Mouse (Mus musculus) monocyte, adult 5-6 weeks (primary cell): ENCODE data around the gene Zic4. TPM values are rescaled to one million over a fixed set of nuclear protein-coding genes. Genes with fewer than 3 reads are reported as not detected.

Experiments used
- ATAC-seq: fragments of 153-309, 156-312 bp; replicated peaks from 2 replicates; pipeline ENCODE4 v1.8.0; 2017; ENCODE audit warnings: mild to moderate bottlenecking; ENCODE audit not compliant: low TSS enrichment, insufficient number of reproducible peaks, severe bottlenecking, poor library complexity, low FRiP score
- total RNA-seq: library from RNA; stranded (forward); fragments of 200-1000, 200-491, 200-594 nt; gene quantifications from 3 replicates; pipeline ENCODE4 v1.2.3, GENCODE M21; 2017

Gene Zic4
- total RNA-seq, 1 experiment from 2014 or later = not detected

DNA sequence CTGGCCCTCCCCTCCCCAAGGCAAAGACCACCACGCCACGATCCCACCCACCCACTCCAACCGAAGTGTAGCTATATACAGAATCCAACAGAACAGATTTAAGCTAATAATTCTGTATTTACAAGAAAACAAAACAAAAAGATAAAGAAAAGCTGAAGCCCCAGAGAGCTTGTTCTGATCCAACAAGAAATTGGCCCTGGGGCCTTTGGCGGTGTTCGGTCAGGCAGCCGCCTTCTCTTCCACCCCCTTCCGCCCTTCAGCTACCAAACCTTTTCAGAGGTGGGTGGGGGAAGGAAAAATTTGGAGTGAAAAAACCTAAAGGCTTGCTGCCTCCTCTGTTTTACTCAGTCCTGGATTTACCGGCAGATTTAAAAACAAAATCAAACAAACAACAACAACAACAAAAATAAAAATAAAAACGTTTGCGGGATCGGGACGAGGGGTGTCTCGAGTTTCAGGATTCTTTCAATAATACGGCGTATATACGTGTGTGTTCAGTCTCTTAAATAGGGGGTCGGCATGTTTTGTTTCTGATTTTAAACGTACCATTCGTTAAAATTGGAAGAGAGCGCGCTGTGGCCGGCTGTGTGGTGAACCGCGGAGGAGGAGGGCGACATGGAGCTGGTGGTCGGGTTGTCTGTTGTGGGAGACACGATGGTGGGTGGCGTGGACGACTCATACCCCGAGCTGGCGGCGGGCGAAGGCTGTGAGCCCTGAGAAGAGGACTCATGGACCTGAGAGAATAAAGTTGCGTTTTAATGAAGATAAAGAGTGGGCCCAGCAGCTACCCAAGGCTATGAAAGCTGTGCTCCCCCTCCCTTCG, 969 bp upstream of the Zic4 start:
- no peak for ATAC-seq

DNA sequence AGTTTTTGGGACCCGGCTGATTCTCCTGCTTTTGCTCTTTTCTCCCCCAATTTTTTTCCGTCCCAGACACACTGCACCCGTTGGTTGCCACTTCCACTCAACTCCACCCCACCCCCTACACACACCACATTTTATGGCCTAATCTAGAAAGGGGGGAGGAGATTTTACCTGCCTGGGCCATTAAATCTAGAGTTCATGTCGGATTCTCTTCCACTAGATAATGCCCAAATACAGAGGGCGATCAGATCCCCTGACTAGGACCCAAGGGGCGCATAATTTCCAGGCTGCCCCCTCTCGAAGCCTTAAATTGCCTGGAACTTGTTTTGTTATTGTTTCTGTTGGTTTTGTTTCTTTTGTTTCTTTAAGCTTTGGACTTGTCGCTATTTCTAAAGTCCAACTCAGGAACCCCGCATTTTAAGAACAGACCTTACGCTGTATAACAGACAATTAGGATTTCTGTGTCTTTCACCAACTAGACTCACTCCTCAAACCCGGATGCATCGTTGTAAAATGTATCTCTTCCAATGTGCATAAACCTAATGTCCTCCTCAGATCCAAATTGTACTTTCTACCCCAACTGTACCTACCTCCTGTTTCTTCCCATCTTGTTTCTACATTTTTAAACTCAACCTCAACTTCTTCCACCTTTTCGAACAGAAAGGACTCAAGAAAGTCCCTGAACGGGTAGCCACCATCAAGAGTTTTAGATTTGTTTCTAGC, 958 bp downstream of the Zic4 start:
- no peak for ATAC-seq

DNA sequence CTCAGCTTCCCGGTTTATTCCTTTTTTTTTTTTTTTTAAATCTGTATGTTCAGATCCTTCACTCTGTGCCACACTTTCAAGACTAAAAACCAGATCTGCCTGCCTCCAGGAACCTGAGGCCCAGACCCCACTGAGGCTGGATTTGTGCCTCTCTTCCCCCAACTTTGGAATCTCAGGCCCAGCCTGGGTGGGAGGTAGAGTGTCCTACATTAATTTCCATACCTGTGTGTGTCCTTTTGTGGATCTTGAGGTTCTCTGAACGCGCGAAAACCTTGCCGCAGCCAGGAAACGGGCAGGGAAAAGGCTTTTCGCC, 1.6 kb downstream of the Zic4 start:
- no peak for ATAC-seq

DNA sequence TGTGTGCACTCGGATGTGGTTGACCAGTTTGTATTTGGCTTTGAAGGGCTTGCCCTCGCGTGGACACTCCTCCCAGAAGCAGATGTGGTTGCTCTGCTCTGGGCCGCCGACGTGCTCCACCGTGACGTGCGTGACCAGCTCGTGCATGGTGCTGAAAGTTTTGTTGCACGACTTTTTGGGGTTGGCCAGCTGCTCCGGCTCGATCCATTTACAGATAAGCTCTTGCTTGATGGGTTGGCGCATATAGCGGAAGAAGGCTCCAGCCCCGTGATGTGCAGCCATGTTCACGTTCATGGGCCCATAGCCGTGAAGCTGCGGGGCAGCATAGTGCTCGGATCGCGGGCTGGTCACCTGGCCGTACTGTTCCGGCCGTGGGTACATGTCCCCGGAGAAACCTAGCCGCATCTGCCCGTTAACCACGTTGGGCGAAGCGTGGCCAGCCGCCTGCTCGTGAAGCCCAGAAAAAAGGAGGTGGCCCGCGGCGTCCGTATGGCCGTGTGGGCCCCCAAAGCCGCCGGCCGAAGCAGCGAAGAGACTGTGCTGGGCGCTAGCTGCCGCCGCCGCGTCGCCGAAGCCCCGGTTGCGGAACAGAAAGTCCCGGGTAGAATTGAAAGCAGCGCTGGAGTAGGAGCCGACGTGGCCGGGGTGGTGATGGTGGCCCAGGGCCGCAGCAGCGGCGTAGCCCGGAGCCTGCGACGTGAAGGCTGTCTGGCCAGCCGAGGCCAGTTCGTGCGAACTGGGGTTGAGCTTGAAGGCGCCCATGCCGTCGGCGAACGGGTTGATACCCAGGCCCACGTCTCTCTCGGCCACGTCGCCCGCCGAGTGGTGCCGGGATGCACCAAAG, 2.1 kb downstream of the Zic4 start:
- no peak; the same call in 1 of the 2 replicates for ATAC-seq

DNA sequence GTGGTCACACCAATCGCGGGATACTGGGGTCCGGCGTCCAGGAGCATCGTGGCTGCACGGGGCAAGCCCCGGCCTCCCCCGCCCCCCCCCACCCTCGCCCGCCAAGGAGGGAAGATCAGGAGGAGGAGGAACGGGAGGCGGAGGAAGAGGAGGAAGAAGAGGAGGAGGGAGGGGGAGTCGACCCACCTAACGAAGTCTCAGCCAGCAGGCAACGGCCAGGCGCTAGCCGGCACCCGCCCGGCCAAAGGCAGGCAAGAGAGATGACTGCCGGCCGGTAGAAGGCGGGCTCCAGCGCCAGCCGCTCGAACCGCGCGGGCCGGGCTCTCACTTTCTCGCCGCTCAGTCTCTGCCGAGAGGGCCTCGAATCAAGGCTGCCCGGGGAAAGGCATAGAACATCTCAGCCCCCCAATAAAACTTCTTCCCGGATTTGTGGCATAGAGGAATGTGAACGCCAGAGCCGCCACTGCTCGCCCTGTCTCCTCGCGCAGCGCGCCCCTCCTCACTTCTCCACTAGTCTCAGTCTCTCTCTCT, 2.8 kb downstream of the Zic4 start:
- ATAC-seq = no peak

DNA sequence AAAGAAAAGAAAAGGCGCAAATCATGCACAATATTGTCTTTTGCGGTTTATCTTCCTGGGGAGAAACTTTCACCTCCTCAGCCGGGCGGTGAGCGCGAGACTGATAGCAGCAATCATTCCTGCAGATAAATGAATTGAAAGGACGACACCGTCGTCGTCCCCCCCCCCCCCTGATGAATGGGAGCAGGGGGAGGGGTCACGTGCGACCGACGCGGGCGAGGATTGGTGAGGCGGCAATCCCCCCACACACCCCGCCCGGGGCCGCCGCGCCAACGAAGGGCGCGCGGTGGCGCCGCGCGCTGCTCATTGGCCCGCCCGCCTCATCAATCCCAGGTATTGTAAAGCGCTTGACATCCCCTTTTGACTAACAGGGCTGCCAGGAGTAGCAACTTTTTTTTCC, 3.5 kb downstream of the Zic4 start, which contains the start of gene Zic1:
Gene Zic1, minus strand, starts transcription at position 147 of the 400 bp plus-strand sequence.
- no peak for ATAC-seq

DNA sequence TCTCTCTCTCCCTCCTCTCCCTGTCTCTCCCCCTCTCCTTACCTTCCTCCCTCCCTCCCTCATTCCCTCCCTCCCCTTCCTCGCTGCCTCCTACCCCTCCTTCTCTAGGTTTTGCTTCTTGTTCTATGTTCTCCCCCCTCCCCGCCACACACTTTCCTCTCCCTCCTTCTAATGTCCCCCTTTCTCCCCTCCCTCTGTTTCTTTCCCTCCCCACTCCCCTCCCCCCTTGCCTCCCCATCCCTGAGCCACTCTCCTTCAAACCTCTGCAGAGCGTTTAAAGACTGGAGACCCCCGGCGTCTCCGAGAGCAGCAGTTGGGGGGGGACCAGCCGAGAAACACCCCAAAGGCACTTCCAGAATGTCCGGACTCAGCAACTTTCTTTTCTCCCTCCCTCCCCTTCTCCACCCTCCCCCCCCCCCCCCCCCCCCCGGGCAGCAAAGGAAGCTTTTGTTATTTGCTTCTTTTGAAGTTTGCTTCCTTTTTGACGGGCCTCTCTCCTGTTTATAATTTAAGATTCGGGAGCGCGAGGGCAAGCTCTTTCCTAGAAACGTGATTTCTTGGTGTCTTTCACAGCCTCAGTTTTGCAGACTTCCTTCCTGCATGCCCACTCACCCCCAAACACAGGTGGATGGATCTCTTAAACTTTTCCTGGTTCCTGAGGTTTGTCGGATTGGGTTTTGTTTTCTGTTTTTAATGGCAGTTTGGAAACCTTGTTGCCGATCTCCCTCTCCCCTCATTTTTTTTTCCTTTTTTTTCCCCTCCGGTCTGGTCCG, 4.2 kb downstream of the Zic4 start:
- ATAC-seq = no peak

DNA sequence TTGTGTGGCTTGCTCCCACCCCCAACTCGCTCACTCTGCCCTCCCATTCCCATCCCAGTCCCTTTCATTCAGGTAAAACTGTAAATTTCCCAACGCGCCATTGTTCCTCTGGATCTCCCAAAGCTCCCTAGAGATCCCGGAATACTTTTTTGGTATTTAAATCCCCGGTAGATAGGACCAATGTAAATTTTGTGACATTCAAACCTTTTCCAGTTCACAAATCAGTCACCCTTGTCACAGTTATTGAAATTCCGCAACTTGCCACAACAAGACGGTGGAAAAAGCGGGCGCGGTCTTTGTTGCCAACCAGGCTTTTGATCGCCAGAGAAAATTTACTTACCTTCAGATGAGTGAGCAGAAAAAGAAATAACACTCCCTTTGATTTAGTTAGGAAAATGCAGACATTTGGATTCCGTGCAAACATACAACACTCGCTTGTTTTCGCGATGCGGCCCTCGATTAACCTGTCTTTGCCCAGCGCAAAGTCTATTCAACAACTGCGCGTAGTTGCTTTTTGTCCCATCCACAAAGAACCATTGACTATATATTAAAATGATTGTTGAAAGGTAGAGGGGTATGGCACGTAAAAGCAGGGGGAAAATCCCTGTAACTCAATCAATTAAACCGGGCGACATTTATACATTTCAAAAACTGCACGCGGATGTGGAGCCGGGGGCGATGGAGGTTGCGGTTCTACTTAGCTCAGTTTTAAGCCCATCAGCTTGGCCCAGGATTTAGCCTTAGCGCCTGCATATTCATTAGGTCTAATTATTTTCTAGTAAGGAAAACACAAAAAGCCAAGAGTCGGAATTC, 5.0 kb downstream of the Zic4 start:
- ATAC-seq = no peak

DNA sequence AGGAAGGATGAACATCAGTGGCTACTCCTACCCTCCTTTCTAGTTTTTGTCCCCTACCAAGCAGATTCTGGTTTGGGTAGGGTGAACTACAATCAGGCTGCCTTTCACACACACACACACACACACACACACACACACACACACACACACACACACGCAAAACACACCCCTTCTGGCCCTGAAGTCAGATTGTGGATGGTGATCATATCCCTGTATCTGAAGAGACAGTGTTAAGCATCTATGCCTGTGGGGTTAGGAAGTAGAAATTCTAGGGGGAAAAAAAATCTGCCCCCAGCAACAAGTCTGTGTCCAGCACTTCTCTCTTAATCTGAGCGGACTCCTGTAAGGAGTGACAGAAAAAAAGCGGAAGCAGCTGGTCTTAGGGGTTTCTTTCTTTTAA, 5.9 kb downstream of the Zic4 start:
- ATAC-seq = no peak

DNA sequence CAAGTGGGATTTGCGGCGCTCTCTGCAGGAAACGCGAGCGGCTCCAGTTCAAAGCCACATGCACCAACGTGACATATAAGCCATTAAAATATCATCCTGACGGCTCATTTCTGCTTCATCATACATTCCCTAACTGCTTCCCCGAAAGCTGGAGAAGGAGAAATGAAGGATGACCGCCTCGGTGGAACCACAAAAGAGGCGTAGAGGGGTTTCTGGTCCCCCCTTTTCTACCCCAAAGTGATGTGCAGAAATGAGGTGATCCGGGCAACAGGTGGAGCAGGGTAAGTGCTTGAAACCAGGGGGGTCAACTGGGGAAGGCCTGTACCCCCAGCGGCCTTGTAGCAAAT, 6.7 kb downstream of the Zic4 start:
- no peak for ATAC-seq

DNA sequence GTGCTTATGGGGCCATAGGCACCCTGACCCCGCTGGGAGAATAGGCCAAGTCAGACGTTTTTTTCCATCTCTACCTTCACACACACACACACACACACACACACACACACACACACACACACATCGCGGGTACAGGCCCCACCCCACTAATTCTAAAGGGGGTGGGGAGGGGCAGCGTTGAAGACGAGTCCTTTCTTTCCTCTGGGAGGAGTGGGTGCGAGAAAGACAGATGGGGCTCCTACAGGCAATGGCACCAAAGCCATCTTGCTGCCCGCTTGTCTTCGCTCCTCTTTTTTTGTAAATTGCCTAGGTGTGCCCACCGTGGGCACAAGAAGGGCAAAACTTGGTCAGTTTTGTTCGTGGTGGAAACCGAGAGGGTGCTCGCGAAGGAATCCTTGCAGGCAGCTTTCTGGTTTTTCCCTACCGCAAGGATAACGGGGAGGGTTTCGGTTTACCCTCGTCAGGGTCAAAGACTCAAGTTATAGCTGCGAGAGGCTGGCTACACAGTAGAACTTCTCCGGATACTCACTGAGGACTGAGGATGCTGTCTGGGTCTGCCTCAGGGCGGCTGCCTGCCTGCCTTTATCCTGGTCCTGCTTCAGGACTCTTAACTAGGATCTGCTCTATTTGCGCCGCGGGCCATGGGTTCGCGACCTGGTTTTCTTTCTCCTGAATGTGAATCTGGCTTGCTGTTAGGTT, 7.2 kb downstream of the Zic4 start:
- ATAC-seq = no peak

DNA sequence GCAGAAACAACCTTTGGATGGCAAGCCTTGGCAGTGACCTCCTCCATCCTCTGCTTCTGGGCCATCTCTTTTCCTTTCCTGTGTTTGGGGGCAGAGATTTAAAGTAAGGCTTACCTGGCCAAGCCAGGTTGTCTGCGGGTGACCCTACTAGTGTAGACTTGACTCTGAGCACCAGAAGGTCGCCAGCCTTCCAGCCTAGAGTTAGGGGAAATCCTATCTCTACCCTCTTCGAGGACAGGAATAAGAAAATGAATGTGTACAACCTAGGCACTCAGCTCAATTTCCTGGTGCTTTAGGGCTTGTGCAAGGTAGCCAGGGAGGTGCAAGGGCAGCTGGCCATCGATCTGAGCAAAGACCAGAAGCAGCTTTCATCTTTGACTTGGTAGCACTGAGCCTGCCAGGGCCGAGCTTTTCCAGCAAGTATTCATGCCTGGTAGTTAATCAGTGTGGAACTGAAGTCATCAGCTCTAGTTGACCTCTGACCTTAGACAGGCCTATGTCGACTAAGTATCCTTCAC, 8.0 kb downstream of the Zic4 start:
- no peak for ATAC-seq

DNA sequence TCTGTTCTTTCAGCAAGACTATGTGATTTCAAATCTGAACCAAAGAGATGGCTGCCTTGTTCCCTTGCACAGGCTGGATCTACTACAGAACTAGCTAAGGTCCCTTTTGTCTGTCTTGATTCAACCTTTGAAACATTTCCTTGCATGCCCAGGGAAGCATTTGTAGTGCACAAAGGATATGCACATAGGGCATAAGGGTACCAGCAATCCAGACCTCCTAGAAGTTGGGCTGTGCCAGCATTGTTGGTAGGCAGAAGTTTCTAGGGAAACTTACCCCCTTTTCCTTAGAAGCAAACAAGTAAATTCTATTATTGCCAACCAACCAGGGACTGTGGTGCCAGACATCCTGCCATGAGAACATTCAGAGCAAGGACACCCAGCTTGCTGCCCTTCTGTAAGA, 8.8 kb downstream of the Zic4 start:
- no peak for ATAC-seq

DNA sequence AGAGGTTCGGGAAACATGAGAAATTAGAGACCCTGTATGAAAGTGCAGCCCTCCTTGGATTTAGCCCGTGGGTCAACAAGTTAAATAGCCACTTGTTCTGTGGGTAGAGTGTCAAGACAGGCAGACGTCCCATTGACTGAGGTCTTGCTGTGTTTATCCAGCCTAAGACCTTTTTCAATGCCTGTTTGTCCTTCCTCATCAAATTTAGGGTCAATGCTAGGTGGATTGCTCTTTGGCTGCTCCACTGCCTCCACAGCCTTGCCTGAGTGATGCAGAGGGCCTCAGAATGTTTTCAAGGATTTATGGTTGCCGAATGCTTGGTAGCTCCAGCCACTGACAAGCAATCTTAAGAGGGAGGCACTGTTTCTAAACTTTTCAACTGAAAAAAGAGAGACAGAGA, 9.4 kb downstream of the Zic4 start:
- no peak for ATAC-seq

DNA sequence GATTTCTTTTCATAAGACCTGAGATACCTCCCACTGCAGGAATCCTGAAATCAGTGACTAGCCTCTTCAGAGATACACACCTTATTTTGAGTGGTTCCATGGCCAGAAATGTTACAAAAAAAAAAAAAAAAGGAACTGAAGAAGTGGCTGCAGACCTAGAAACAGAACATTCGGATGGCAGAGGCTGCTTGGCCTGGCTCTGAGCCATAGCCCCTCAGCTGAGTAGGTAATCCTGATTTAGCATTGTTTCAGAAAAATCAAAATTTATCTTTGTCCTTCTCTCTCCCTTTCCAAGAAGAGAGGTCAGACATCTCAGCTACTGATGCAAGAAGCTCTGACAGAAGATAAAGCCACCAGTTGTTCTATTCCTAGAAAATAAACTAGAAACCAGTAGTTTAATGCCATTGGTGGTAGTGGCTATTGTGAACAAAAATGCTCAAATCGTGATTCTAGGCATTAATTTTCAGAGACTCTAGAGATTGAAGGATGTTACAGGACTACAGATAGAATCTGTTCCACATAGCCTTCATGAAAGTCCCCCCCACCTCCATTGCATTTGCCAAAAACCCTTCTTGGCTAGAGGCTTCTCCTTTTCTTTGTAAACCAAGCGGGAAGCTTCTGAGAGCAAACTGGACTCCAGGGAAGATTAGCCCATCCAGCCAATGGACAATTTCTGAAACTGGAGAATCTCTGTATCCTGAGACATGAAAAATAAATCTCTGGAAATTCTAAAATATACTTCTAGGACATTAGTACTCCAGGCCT, 11.8 kb downstream of the Zic4 start:
- ATAC-seq = no peak

DNA sequence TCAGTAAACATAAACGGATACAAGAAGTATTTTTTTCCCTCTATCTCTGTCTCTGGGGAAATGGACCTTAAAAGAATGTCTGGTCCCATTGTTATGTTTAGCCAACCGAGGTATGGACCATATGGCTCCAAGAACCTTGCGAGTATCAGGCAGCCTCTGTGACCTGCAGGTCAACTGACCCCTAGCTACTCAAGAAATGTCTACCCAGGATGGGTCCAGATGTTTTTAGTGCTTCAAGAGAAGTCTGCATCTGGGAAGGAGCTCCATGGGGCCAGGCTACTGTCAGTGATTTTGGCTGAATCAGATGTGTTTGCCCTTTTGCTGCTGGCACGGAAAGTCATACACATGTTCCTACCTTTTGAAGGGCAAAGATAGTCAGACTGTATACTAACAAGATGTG, 12.5 kb downstream of the Zic4 start:
- no peak for ATAC-seq
